Mouse (Mus musculus): Measurements from ENCODE around the gene Mtmr12. TPM values are rescaled to one million over a fixed set of nuclear protein-coding genes. Genes with fewer than 3 reads are reported as not detected.

The Mtmr12 gene
- polyA plus RNA-seq, 1 experiment = 4.6 TPM

- H3K4me3 ChIP-seq (replicated peaks) = no peak overlapping the region
- H3K27me3 ChIP-seq (replicated peaks) = no peaks in the 10 kb centered on the region
- H3K36me3 ChIP-seq (replicated peaks; ENCODE audit: low read length) = peaks cover 97% of the 10 kb centered on the region
- peaks cover 31% of the 10 kb centered on the region for H3K4me1 ChIP-seq
- no peaks in the 10 kb centered on the region for H3K9me3 ChIP-seq
- TF ChIP-seq GATA1 (IDR thresholded peaks at IDR 0.05; ENCODE audit: borderline replicate concordance, low read length) (no peak), FLI1 (IDR thresholded peaks at IDR 0.05; ENCODE audit: low read length) (no peak)
Measured at GRCm38 (mm10) chr15:12268021-12268420, 63.2 kb downstream of the Mtmr12 start.

- peaks cover 51% of the 10 kb centered on the region for H3K4me1 ChIP-seq
- H3K27me3 ChIP-seq (replicated peaks) = no peaks in the 10 kb centered on the region
- no peak overlapping the region for H3K4me3 ChIP-seq (replicated peaks)
- TF ChIP-seq GATA1 (IDR thresholded peaks at IDR 0.05; ENCODE audit: borderline replicate concordance, low read length) (no peak), FLI1 (IDR thresholded peaks at IDR 0.05; ENCODE audit: low read length) (no peak)
- H3K36me3 ChIP-seq (replicated peaks; ENCODE audit: low read length) = peaks cover 70% of the 10 kb centered on the region
- H3K9me3 ChIP-seq = no peaks in the 10 kb centered on the region
Measured at GRCm38 (mm10) chr15:12271340-12271739, 66.5 kb downstream of the Mtmr12 start.

- TF ChIP-seq FLI1 (IDR thresholded peaks at IDR 0.05; ENCODE audit: low read length) = no peak
- no peak for TF ChIP-seq GATA1 (IDR thresholded peaks at IDR 0.05; ENCODE audit: borderline replicate concordance, low read length)
- Histone ChIP-seq H3K27me3 (replicated peaks) (no peaks in the 10 kb centered on the region), H3K4me3 (replicated peaks) (no peak overlapping the region), H3K9me3 (no peaks in the 10 kb centered on the region; the same call in 1 of the 2 replicates), H3K4me1 (peaks cover 43% of the 10 kb centered on the region), H3K36me3 (replicated peaks; ENCODE audit: low read length) (peaks cover 49% of the 10 kb centered on the region)
Measured at GRCm38 (mm10) chr15:12273325-12274052, 68.7 kb downstream of the Mtmr12 start.

- H3K4me3 ChIP-seq (replicated peaks) = no peak overlapping the region
- peaks cover 43% of the 10 kb centered on the region for H3K4me1 ChIP-seq
- peaks cover 42% of the 10 kb centered on the region for H3K36me3 ChIP-seq (replicated peaks; ENCODE audit: low read length)
- TF ChIP-seq FLI1 (IDR thresholded peaks at IDR 0.05; ENCODE audit: low read length) (no peak), GATA1 (IDR thresholded peaks at IDR 0.05; ENCODE audit: borderline replicate concordance, low read length) (no peak)
- no peaks in the 10 kb centered on the region for H3K27me3 ChIP-seq (replicated peaks)
- H3K9me3 ChIP-seq = peaks cover 3% of the 10 kb centered on the region; the same call in 1 of the 2 replicates
Measured at GRCm38 (mm10) chr15:12274053-12274769, 69.4 kb downstream of the Mtmr12 start.

GRCm38 (mm10) chr15:12275091-12275623 is 70.3 kb downstream of the Mtmr12 start:
- peaks cover 11% of the 10 kb centered on the region for H3K9me3 ChIP-seq
- no peaks in the 10 kb centered on the region for H3K27me3 ChIP-seq (replicated peaks)
- peaks cover 35% of the 10 kb centered on the region for H3K4me1 ChIP-seq
- H3K4me3 ChIP-seq (replicated peaks) = no peak overlapping the region
- H3K36me3 ChIP-seq (replicated peaks; ENCODE audit: low read length) = peaks cover 35% of the 10 kb centered on the region
- TF ChIP-seq GATA1 (IDR thresholded peaks at IDR 0.05; ENCODE audit: borderline replicate concordance, low read length) (no peak), FLI1 (IDR thresholded peaks at IDR 0.05; ENCODE audit: low read length) (no peak)

GRCm38 (mm10) chr15:12279816-12280215 is 75.0 kb downstream of the Mtmr12 start:
- H3K4me1 ChIP-seq = peaks cover 23% of the 10 kb centered on the region
- H3K36me3 ChIP-seq (replicated peaks; ENCODE audit: low read length) = peaks cover 10% of the 10 kb centered on the region
- H3K9me3 ChIP-seq = peaks cover 23% of the 10 kb centered on the region
- H3K4me3 ChIP-seq (replicated peaks) = no peak overlapping the region
- TF ChIP-seq FLI1 (IDR thresholded peaks at IDR 0.05; ENCODE audit: low read length) = no peak
- no peak for TF ChIP-seq GATA1 (IDR thresholded peaks at IDR 0.05; ENCODE audit: borderline replicate concordance, low read length)
- H3K27me3 ChIP-seq (replicated peaks) = no peaks in the 10 kb centered on the region

GRCm38 (mm10) chr15:12284794-12285534 is 80.1 kb downstream of the Mtmr12 start:
- Histone ChIP-seq H3K27me3 (replicated peaks) (peaks cover 7% of the 10 kb centered on the region), H3K4me1 (peaks cover 20% of the 10 kb centered on the region)
- TF ChIP-seq FLI1 (IDR thresholded peaks at IDR 0.05; ENCODE audit: low read length) = no peak

GRCm38 (mm10) chr15:12285535-12285809 is 80.6 kb downstream of the Mtmr12 start:
- H3K4me3 ChIP-seq (replicated peaks) = no peak overlapping the region
- H3K4me1 ChIP-seq = peaks cover 23% of the 10 kb centered on the region
- peaks cover 23% of the 10 kb centered on the region for H3K9me3 ChIP-seq
- H3K27me3 ChIP-seq (replicated peaks) = peaks cover 8% of the 10 kb centered on the region
- H3K36me3 ChIP-seq (replicated peaks; ENCODE audit: low read length) = peaks cover 6% of the 10 kb centered on the region
- TF ChIP-seq GATA1 (IDR thresholded peaks at IDR 0.05; ENCODE audit: borderline replicate concordance, low read length) = no peak
- no peak for TF ChIP-seq FLI1 (IDR thresholded peaks at IDR 0.05; ENCODE audit: low read length)

More at GRCm38 (mm10) chr15:12284794-12285534, 80.1 kb downstream of the Mtmr12 start:
- peaks cover 6% of the 10 kb centered on the region for H3K36me3 ChIP-seq (replicated peaks; ENCODE audit: low read length)
- H3K4me3 ChIP-seq (replicated peaks) = no peak overlapping the region
- peaks cover 24% of the 10 kb centered on the region for H3K9me3 ChIP-seq

- H3K36me3 ChIP-seq (replicated peaks; ENCODE audit: low read length) = no peaks in the 10 kb centered on the region
- TF ChIP-seq GATA1 (IDR thresholded peaks at IDR 0.05; ENCODE audit: borderline replicate concordance, low read length) = no peak
- no peak for TF ChIP-seq FLI1 (IDR thresholded peaks at IDR 0.05; ENCODE audit: low read length)
- peaks cover 16% of the 10 kb centered on the region for H3K4me1 ChIP-seq
- no peak overlapping the region for H3K4me3 ChIP-seq (replicated peaks)
- peaks cover 15% of the 10 kb centered on the region for H3K27me3 ChIP-seq (replicated peaks)
- H3K9me3 ChIP-seq = peaks cover 11% of the 10 kb centered on the region
Measured at GRCm38 (mm10) chr15:12290330-12290729, 85.5 kb downstream of the Mtmr12 start.
